Mouse (Mus musculus): ENCODE measurements around the gene Satb2.

Gene Satb2

GRCm38 (mm10) chr1:56978151-56978700 lies at the start of gene Satb2:
Gene Satb2 (minus strand): TSS chr1:56978650.
- DNase-seq, result peak; percentile 11

GRCm38 (mm10) chr1:57018941-57019340 lies 40.5 kb upstream of the Satb2 start:
- peak; percentile 10 for DNase-seq

GRCm38 (mm10) chr1:57013856-57014255 lies 35.4 kb upstream of the Satb2 start:
- no peak for DNase-seq

- no peak for DNase-seq
Measured at GRCm38 (mm10) chr1:57009171-57009570, 30.7 kb upstream of the Satb2 start.

GRCm38 (mm10) chr1:56995041-56995440 lies 16.6 kb upstream of the Satb2 start:
- no peak for DNase-seq

GRCm38 (mm10) chr1:56992310-56992709 lies 13.9 kb upstream of the Satb2 start:
- no peak for DNase-seq

GRCm38 (mm10) chr1:56991613-56992012 lies 13.2 kb upstream of the Satb2 start:
- peak; percentile 44 for DNase-seq

GRCm38 (mm10) chr1:56984483-56984810 lies 6.0 kb upstream of the Satb2 start:
- no peak for DNase-seq

- no peak for DNase-seq
Measured at GRCm38 (mm10) chr1:56983771-56984482, 5.5 kb upstream of the Satb2 start.

GRCm38 (mm10) chr1:56983100-56983590 lies 4.7 kb upstream of the Satb2 start:
- no peak for DNase-seq

- no peak for DNase-seq
Measured at GRCm38 (mm10) chr1:56982631-56983030, 4.2 kb upstream of the Satb2 start.

GRCm38 (mm10) chr1:56981947-56982555 lies 3.6 kb upstream of the Satb2 start:
- DNase-seq, result no peak

- no peak for DNase-seq
Measured at GRCm38 (mm10) chr1:56981508-56981907, 3.1 kb upstream of the Satb2 start.

- DNase-seq, result no peak
Measured at GRCm38 (mm10) chr1:56980631-56981275, 2.3 kb upstream of the Satb2 start.

- DNase-seq, result no peak
Measured at GRCm38 (mm10) chr1:56979531-56980395, 1.3 kb upstream of the Satb2 start.

- DNase-seq, result peak; percentile 81
Measured at GRCm38 (mm10) chr1:56977201-56978100, 999 bp downstream of the Satb2 start.

- no peak for DNase-seq
Measured at GRCm38 (mm10) chr1:56976825-56977104, 1.7 kb downstream of the Satb2 start.

GRCm38 (mm10) chr1:56976044-56976824 lies 2.2 kb downstream of the Satb2 start:
- no peak for DNase-seq

GRCm38 (mm10) chr1:56975546-56975945 lies 2.9 kb downstream of the Satb2 start:
- peak; percentile 12 for DNase-seq

GRCm38 (mm10) chr1:56974187-56974586 lies 4.3 kb downstream of the Satb2 start:
- peak; percentile 12 for DNase-seq

- no peak for DNase-seq
Measured at GRCm38 (mm10) chr1:56973593-56973950, 4.9 kb downstream of the Satb2 start.
